Mouse (Mus musculus): ENCODE measurements at regions not wholly inside any gene's neighbourhood (a gene's known extent, or its start where the extent isn't known, plus 50 kb on each side); places are given as distances from the start of the nearest gene placed in this dataset.

DNA sequence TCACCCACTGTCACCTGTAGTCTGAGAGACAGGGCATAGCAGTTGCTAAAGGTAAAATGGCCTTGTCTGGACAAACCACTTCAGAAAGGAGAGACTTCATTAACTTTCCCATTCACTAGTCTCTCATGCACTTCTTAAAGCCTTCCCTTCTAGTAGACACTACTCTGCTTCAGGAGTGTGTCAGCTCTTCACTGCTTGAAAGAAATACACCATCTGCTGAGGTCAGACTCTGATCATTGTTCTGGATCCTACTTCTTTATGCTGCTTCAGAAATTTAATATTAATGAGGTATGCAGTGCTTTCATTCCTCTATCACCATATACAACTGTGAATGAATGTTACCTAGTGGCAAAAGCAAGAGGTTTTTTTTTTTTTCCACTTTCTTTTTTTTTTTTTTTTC, 277.2 kb upstream of the Hs3st5 start:
- H3K9me3 ChIP-seq (ENCODE audit: control insufficient read depth, low read length), result no peaks in the 10 kb centered on the region
- H3K9ac ChIP-seq (ENCODE audit: low read depth, low read length), result no peak overlapping the region
- H3K36me3 ChIP-seq (ENCODE audit: control insufficient read depth, insufficient read depth, low read length), result no peaks in the 10 kb centered on the region
- H3K27me3 ChIP-seq (replicated peaks; ENCODE audit: control insufficient read depth, insufficient read depth, low read length), result no peaks in the 10 kb centered on the region
- no peak for ATAC-seq (ENCODE audit: low read depth)
- no peak overlapping the region for H3K4me3 ChIP-seq (ENCODE audit: low read depth, low read length)
- no peak overlapping the region for H3K27ac ChIP-seq (replicated peaks; ENCODE audit: low read depth, low read length)
- DNase-seq (ENCODE audit: low spot score), result no peak
- no peak overlapping the region for H3K4me2 ChIP-seq (ENCODE audit: low read depth, low read length)
- no peaks in the 10 kb centered on the region for H3K4me1 ChIP-seq (ENCODE audit: control insufficient read depth, insufficient read depth, low read length)

GRCm38 (mm10) chr10:36239486-36239885, 267.1 kb upstream of the Hs3st5 start:
- H3K36me3 ChIP-seq (ENCODE audit: control insufficient read depth, insufficient read depth, low read length), result no peaks in the 10 kb centered on the region
- H3K4me3 ChIP-seq (ENCODE audit: low read depth, low read length), result no peak overlapping the region
- no peak overlapping the region for H3K9ac ChIP-seq (ENCODE audit: low read depth, low read length)
- no peak for DNase-seq (ENCODE audit: low spot score)
- H3K27ac ChIP-seq (replicated peaks; ENCODE audit: low read depth, low read length), result no peak overlapping the region
- no peaks in the 10 kb centered on the region for H3K27me3 ChIP-seq (replicated peaks; ENCODE audit: control insufficient read depth, insufficient read depth, low read length)
- H3K4me2 ChIP-seq (ENCODE audit: low read depth, low read length), result no peak overlapping the region
- 90% methylated on average over 3 of the region's 3 CpGs for WGBS
- no peaks in the 10 kb centered on the region for H3K9me3 ChIP-seq (ENCODE audit: control insufficient read depth, low read length)
- H3K4me1 ChIP-seq (ENCODE audit: control insufficient read depth, insufficient read depth, low read length), result no peaks in the 10 kb centered on the region
- no peak for ATAC-seq (ENCODE audit: low read depth)

GRCm38 (mm10) chr10:36248451-36248850, 258.2 kb upstream of the Hs3st5 start:
- Histone ChIP-seq H3K36me3 (ENCODE audit: control insufficient read depth, insufficient read depth, low read length) (no peaks in the 10 kb centered on the region), H3K27me3 (replicated peaks; ENCODE audit: control insufficient read depth, insufficient read depth, low read length) (no peaks in the 10 kb centered on the region), H3K4me3 (ENCODE audit: low read depth, low read length) (no peak overlapping the region), H3K4me1 (ENCODE audit: control insufficient read depth, insufficient read depth, low read length) (no peaks in the 10 kb centered on the region), H3K9me3 (ENCODE audit: control insufficient read depth, low read length) (no peaks in the 10 kb centered on the region), H3K9ac (ENCODE audit: low read depth, low read length) (no peak overlapping the region), H3K4me2 (ENCODE audit: low read depth, low read length) (no peak overlapping the region), H3K27ac (replicated peaks; ENCODE audit: low read depth, low read length) (no peak overlapping the region)
- ATAC-seq (ENCODE audit: low read depth), result no peak
- peak; percentile 15 for DNase-seq (ENCODE audit: low spot score)
